Mouse (Mus musculus): ENCODE measurements around the gene Foxp1.

- no peak for TF ChIP-seq POLR2A (IDR thresholded peaks at IDR 0.05; ENCODE audit: low read depth, low read length)
- no peak for TF ChIP-seq CTCF (IDR thresholded peaks at IDR 0.05; ENCODE audit: extremely low read depth, insufficient read depth, insufficient read length, insufficient replicate concordance)
These were observed 264.8 kb downstream of the Foxp1 start for GRCm38 (mm10) chr6:99257676-99258075.
